ENCODE assay signal across 1 mouse cellular context in the genomic region with DNA sequence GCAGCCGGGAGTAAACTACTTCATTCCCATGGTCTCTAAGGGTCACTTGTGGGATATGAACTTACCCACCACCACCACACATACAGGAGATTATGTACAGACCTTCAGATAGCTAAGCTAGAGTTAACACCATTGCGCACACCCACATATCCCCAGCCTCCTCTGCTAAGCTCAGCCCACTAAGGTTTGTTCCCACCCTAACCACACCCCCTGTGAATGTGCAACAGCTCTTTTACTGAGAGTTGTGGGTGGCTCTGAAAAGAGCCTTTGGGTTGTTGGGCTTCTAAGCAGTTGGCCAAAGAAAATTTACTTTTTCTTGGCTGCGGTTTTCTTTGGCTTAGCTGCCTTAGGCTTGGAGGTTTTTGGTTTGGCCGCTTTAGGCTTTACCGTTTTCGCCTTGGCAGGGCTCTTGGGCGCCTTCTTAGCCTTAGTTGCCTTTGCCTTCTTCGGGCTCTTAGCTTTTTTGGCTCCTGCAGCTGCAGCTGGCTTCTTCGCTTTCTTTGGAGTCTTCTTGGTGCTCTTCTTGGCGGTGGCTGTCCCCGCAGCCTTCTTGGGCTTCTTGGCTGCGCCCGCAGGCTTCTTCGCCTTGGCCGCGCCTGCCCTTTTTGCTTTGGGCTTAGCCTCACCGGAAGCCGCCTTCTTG.
TF ChIP-seq lines count a peak whose summit lies in the region.

No protein-coding gene starts in this region.

TF ChIP-seq in MEL, 35 proteins besides CTCF, POLR2A, EP300 and RAD21 (continued from another document):
- TF ChIP-seq JUND (IDR thresholded peaks at IDR 0.05; ENCODE audit: low read depth, low read length), result no peak
- no peak for TF ChIP-seq NRF1 (IDR thresholded peaks at IDR 0.05; ENCODE audit: insufficient read depth, low read depth, low read length, poor library complexity, severe bottlenecking)
- TF ChIP-seq BHLHE40 (IDR thresholded peaks at IDR 0.05; ENCODE audit: borderline replicate concordance, low read depth, low read length), result no peak
- no peak for TF ChIP-seq USF2 (IDR thresholded peaks at IDR 0.05; ENCODE audit: borderline replicate concordance in 1 of 2, insufficient read depth in 1 of 2, low read depth in 1 of 2, low read length in 2 of 2)
- no peak for TF ChIP-seq ELF1 (IDR thresholded peaks at IDR 0.05; ENCODE audit: low read depth, low read length)
- no peak for TF ChIP-seq ZKSCAN1 (IDR thresholded peaks at IDR 0.05; ENCODE audit: low read depth, low read length)
- TF ChIP-seq SIN3A (IDR thresholded peaks at IDR 0.05; ENCODE audit: low read length), result peak; percentile 4
- no peak for TF ChIP-seq USF1 (IDR thresholded peaks at IDR 0.05; ENCODE audit: low read depth, low read length)
- TF ChIP-seq GATA1 (IDR thresholded peaks at IDR 0.05; ENCODE audit: low read depth, low read length), result no peak
- TF ChIP-seq TCF12 (IDR thresholded peaks at IDR 0.05; ENCODE audit: low read depth, low read length), result no peak
- TF ChIP-seq MYB (IDR thresholded peaks at IDR 0.05; ENCODE audit: low read depth, low read length), result no peak
- peak; percentile 97 for TF ChIP-seq POLR2AphosphoS5 (IDR thresholded peaks at IDR 0.05; ENCODE audit: borderline replicate concordance, low read depth, low read length)
- peak; percentile 89; the same call in 1 of the 2 replicates for TF ChIP-seq CHD1 (IDR thresholded peaks at IDR 0.05; ENCODE audit: low read depth, low read length)
- TF ChIP-seq CHD2 (IDR thresholded peaks at IDR 0.05; ENCODE audit: low read length), result no peak
- TF ChIP-seq E2F4 (IDR thresholded peaks at IDR 0.05; ENCODE audit: borderline replicate concordance, low read depth, low read length), result no peak; the same call in 1 of the 2 replicates
- TF ChIP-seq TBP (IDR thresholded peaks at IDR 0.05; ENCODE audit: low read depth, low read length), result no peak; the same call in 1 of the 2 replicates
- TF ChIP-seq SMC3 (IDR thresholded peaks at IDR 0.05; ENCODE audit: low read depth, low read length), result peak; percentile 21; the same call in 1 of the 2 replicates
